Mouse (Mus musculus): ENCODE results near the gene Nup210l.
"Not testable (repeated sequence)": the region's sequence is repeated elsewhere in the genome, so short reads cannot be mapped to it uniquely, and the experiment has no call there.

Nup210l gene

GRCm38 (mm10) chr3:90220088-90220487, 116.2 kb downstream of the Nup210l start:
- no peak for DNase-seq (ENCODE audit: low read depth in 1 of 2, low spot score in 2 of 2)

- no peak for DNase-seq (ENCODE audit: low read depth in 1 of 2, low spot score in 2 of 2)
These were observed 116.6 kb downstream of the Nup210l start for GRCm38 (mm10) chr3:90220531-90220951.

GRCm38 (mm10) chr3:90221123-90221522, 117.2 kb downstream of the Nup210l start:
- no peak for DNase-seq (ENCODE audit: low read depth in 1 of 2, low spot score in 2 of 2)

GRCm38 (mm10) chr3:90222455-90222854, 118.5 kb downstream of the Nup210l start:
- no peak for DNase-seq (ENCODE audit: low read depth in 1 of 2, low spot score in 2 of 2)

- no peak for DNase-seq (ENCODE audit: low read depth in 1 of 2, low spot score in 2 of 2)
These were observed 119.0 kb downstream of the Nup210l start for GRCm38 (mm10) chr3:90222941-90223340.

GRCm38 (mm10) chr3:90224331-90224730, 120.4 kb downstream of the Nup210l start:
- DNase-seq (ENCODE audit: low read depth in 1 of 2, low spot score in 2 of 2), result no peak

GRCm38 (mm10) chr3:90231075-90231474, 127.1 kb downstream of the Nup210l start:
- DNase-seq (ENCODE audit: low read depth in 1 of 2, low spot score in 2 of 2), result no peak

- peak; percentile 78 to 83 for DNase-seq (ENCODE audit: low read depth in 1 of 2, low spot score in 2 of 2)
These were observed 127.8 kb downstream of the Nup210l start, which contains the start of gene Jtb for GRCm38 (mm10) chr3:90231507-90232333. Jtb (plus strand) TSS chr3:90231597.

- DNase-seq (ENCODE audit: low read depth in 1 of 2, low spot score in 2 of 2), result no peak
These were observed 137.3 kb downstream of the Nup210l start for GRCm38 (mm10) chr3:90241251-90241650.

GRCm38 (mm10) chr3:90241669-90242358, 137.9 kb downstream of the Nup210l start:
- no peak for DNase-seq (ENCODE audit: low read depth in 1 of 2, low spot score in 2 of 2)

GRCm38 (mm10) chr3:90242984-90243775, 139.2 kb downstream of the Nup210l start, which contains the start of gene Creb3l4:
Creb3l4 (minus strand) TSS chr3:90243512.
- no peak for DNase-seq (ENCODE audit: low read depth in 1 of 2, low spot score in 2 of 2)

- no peak for DNase-seq (ENCODE audit: low read depth in 1 of 2, low spot score in 2 of 2)
These were observed 141.5 kb downstream of the Nup210l start for GRCm38 (mm10) chr3:90245406-90245805.

GRCm38 (mm10) chr3:90247630-90247959, 143.7 kb downstream of the Nup210l start:
- DNase-seq (ENCODE audit: low read depth in 1 of 2, low spot score in 2 of 2), result no peak

- DNase-seq (ENCODE audit: low read depth in 1 of 2, low spot score in 2 of 2), result peak in 1 of 2 experiments; percentile 75
These were observed 144.2 kb downstream of the Nup210l start, which contains the start of gene Slc39a1 for GRCm38 (mm10) chr3:90247960-90248745. Slc39a1 (plus strand) TSS chr3:90248172.

- DNase-seq (ENCODE audit: low read depth in 1 of 2, low spot score in 2 of 2), result no peak
These were observed 144.8 kb downstream of the Nup210l start for GRCm38 (mm10) chr3:90248746-90249100.

GRCm38 (mm10) chr3:90250791-90251190, 146.9 kb downstream of the Nup210l start:
- no peak for DNase-seq (ENCODE audit: low read depth in 1 of 2, low spot score in 2 of 2)

GRCm38 (mm10) chr3:90251731-90252226, 147.8 kb downstream of the Nup210l start:
- DNase-seq (ENCODE audit: low read depth in 1 of 2, low spot score in 2 of 2), result not testable (repeated sequence)

- not testable (repeated sequence) for DNase-seq (ENCODE audit: low read depth in 1 of 2, low spot score in 2 of 2)
These were observed 148.7 kb downstream of the Nup210l start for GRCm38 (mm10) chr3:90252659-90253058.

GRCm38 (mm10) chr3:90253174-90253573, 149.2 kb downstream of the Nup210l start:
- not testable (repeated sequence) for DNase-seq (ENCODE audit: low read depth in 1 of 2, low spot score in 2 of 2)

GRCm38 (mm10) chr3:90253653-90254418, 149.9 kb downstream of the Nup210l start, which contains the start of gene Crtc2:
Crtc2 (plus strand) TSS chr3:90254163.
- peak; percentile 82 to 84 for DNase-seq (ENCODE audit: low read depth in 1 of 2, low spot score in 2 of 2)

Measured in monocyte, adult 2 months (primary cell).